ENCODE assay signal across 14 mouse cellular contexts in genomic region chr4:140396548-140396947, GRCm38 (mm10).
"Had no signal": no experiment of that assay in that cellular context is flagged by ENCODE, and none has a peak within 500 bp of the region (broad histone marks: within the 10 kb centered on the region; RNA-seq: fewer than 3 reads in every experiment).

No protein-coding gene starts in this region.

- H3K9ac ChIP-seq: intestine, embryonic 15.5 days; limb, embryonic 12.5 days; liver, embryonic 14.5 days had no signal

- H3K4me3 ChIP-seq: intestine, embryonic 15.5 days; left cerebral cortex, adult 2 months; limb, embryonic 12.5 days had no signal

- ATAC-seq: intestine, embryonic 15.5 days had no signal

- H3K9me3 ChIP-seq: intestine, embryonic 15.5 days; limb, embryonic 12.5 days; megakaryocyte, embryonic 14.5 days had no signal

- DNase-seq: kidney, adult 18-20 months; kidney, postnatal 10 days; liver; lung, adult 2 months; lung, postnatal 10 days; thymus, postnatal 4 days had no signal

- H3K27ac ChIP-seq: intestine, embryonic 15.5 days; left cerebral cortex, adult 2 months; limb, embryonic 12.5 days; liver, embryonic 14.5 days; macrophage; stomach, postnatal 0 days had no signal

- H3K27me3 ChIP-seq: intestine, embryonic 15.5 days; megakaryocyte, embryonic 14.5 days had no signal

- H3K4me1 ChIP-seq: intestine, embryonic 15.5 days; limb, embryonic 12.5 days; megakaryocyte, embryonic 14.5 days had no signal

- H3K36me3 ChIP-seq: intestine, embryonic 15.5 days; limb, embryonic 12.5 days had no signal

- H3K4me2 ChIP-seq: intestine, embryonic 15.5 days; limb, embryonic 12.5 days; midbrain, embryonic 11.5 days had no signal
